Mouse (Mus musculus): ENCODE measurements around the gene Olfr730.

The Olfr730 gene

GRCm38 (mm10) chr14:50188098-50188497 is at the start of gene Olfr730:
Gene Olfr730 (minus strand): TSS chr14:50188198.
- no peak for DNase-seq (ENCODE audit: low spot score)

GRCm38 (mm10) chr14:50152810-50153209 is 35.2 kb downstream of the Olfr730 start, which contains the start of gene Olfr729:
Gene Olfr729 (minus strand): TSS chr14:50152910.
- no peak for DNase-seq (ENCODE audit: low spot score)

- DNase-seq (ENCODE audit: low spot score), result no peak
Measured at GRCm38 (mm10) chr14:50142580-50142979, 45.4 kb downstream of the Olfr730 start, which contains the start of gene Olfr728. Gene Olfr728 (minus strand): TSS chr14:50142680.

Data from urinary bladder, postnatal 25 days (tissue).